Mouse (Mus musculus) right cerebral cortex, postnatal 36 days (tissue): ENCODE data around the gene Epha1.

Source experiments
- DNase-seq, 2 experiments: peaks; one replicate each; pipeline ENCODE4 v3.0.0; 2022; ENCODE audit warnings: low spot score in 2 of 2, mixed read lengths in 1 of 2

Epha1 gene

DNA sequence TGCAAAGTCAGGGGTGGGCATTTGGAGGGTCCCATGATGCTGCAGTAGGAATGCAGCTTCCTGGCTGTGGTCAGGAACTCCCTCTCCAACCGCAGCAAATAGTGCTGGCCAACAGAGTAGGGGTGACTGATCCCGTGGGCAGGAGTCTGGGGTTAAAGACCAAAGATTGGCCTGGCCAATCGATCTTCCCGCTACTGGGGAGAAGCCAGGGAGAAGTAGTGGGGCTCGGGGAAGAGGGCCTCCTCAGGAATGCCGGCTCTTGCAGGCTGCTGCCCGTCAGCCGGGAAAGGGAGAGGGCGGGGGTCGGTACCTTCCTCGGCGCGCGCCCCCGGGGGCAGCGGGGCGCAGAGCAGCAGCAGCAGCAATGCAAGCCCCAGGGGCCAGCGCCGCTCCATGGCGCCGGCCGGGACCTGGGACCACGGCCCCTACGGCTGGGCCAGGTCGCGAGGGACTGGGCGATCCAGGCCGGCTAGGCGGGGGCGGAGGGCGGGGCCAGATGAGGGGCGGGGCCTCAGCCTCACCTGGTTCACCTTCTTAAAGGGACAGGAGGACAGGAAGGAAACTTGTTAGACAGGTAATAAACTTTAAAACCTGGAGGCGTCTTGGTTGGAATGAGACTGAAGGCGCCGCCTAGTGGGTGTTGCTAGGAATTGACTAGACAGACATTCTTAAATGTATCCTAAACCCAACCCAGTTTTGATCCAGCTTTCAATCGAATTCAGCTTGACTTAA, at the start of gene Epha1:
Epha1 (minus strand) TSS at position 453 of the 732 bp plus-strand sequence.
- no peak for DNase-seq

DNA sequence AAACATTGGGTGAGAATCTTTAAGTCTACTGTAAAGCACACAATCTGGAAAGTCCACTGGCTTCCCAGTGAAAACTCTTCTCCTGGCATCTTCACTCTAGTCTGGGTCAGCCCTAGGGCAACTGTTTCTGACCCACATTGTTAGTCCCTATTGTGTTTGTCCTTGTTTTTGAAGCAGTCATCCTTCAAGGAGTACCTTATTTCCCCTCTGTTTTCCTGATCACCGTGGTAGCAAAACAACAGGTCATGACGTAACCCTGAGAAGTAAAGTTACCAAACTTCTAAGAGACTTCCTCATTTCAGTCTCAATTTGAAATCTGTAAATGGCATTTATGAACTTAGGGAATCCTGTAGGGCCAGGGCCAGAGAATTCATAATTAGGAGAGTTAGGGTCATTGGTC, 48.4 kb upstream of the Epha1 start:
- no peak for DNase-seq

DNA sequence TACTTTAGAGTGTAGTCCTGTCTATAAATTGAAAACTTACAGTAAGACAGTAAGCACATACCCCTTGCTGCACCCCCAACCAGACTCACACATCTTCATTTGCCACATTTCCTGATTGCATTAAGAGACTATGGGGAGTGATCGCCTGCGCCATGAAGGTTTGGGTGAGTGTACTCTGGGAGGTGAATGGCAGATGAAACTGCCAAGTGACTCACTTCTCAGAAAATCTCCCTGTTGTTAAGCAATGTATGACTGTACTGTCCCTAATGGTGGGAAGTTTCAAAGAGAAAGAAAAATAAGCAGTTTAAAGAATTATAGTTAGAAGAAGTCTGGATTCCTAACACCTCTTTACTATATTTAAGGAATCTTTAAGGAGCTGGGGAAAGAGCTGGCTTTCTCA, 46.4 kb upstream of the Epha1 start:
- no peak for DNase-seq

DNA sequence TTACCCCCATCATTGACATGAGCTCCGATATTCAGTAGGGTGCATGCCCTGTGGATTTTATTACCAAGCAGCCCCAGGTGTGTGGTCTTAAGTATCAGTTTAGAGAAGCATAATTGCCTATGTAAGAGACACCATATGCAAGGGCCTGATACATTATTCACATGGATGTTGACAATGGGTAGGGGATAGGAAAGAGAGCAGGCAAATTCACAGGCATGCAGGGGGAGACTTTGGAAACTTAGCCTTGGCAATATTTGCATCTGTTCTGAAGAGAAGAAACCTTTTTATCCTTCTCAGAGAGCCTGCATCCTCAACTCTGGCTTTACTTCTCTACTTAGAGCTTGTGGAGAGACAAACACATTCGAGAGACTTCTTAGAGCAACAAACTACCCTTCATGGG, 32.1 kb upstream of the Epha1 start, which contains the start of gene Tas2r135:
Tas2r135 (plus strand) TSS at position 301 of the 400 bp plus-strand sequence.
- DNase-seq, result no peak

DNA sequence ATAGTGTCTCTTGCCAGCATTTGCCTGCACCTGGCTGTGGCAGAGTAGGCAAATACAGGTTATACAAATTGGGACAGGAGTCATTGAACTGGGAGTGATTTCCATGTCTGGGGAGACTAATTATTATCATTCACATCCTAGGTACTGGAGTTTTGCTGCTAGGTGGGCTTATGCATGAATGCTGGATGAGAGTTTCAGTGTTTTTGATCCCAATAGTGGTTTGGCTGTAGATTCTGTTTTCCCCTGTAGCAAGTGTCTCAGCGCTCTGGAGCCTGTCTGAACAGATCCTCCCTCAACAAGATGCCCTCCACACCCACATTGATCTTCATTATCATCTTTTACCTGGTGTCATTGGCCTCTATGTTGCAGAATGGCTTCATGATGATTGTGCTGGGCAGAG, 26.9 kb upstream of the Epha1 start, which contains the start of gene Tas2r143:
Tas2r143 (plus strand) TSS at position 301 of the 400 bp plus-strand sequence.
- no peak for DNase-seq

DNA sequence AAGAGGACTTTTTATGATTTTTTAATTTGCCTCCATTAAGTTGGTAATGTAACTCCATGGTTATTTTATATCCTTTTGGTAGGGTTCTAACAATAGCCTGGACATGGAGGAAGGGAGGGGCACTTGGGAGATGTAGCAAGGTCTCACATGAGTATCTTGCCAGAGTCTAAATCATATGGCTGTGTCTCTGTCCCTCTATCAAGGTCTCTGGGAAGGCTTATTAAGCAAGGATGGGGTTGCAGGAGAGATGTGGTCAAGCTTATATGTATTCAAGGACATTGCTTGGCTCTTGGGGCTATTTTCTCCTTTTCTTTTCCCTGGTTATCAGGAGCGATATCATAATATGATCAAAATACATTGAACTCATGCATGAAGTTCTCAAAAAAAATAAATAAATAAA, 25.9 kb upstream of the Epha1 start:
- DNase-seq, result no peak

DNA sequence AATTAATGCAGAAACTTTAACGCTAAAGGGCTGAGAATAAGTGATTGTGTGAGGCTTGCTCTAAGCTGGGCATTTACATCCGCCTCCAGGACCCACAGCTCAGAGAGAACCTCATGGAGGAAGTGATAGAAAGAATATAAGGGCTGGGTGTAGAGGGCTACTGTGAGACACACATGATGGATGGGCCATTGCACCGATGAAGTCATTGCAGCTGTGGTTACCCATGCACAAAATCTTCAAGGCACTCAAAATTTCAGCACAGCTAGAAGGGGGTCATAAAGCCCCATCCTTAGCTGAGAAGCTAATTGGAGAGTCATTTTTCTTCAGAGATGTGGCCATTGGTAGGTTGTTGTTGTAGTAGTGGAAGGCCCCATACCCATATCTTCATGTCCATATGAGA, 25.2 kb upstream of the Epha1 start:
- no peak for DNase-seq

DNA sequence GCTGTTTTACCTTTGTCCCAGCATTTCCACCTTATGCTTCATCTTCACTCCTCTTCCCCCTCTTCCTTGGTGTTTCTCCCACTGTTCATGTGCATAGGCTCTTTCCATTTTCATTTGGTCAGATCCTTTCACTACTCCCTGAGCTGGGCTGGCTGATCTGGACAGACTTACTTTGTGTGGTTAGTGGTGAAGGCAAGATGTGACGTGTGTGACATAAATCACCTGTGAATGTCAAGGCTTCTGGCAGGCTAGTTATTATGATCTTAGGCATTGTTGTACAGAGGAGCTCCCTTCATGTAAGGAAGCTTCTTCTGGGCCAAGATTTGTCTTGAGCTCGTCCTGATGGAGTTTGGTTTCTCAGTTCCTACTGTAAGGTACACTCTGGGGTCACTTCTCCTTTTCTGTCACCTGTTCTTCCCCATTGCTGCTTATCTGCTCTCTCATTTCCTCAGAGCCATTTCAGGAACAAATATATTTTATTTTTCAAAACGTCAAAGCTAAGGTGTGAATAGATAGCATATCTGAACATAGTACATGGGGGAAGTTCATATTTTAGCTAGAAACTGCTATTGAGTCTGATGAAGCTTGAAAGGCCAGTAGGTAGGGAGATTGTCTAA, 24.1 kb upstream of the Epha1 start:
- no peak for DNase-seq

DNA sequence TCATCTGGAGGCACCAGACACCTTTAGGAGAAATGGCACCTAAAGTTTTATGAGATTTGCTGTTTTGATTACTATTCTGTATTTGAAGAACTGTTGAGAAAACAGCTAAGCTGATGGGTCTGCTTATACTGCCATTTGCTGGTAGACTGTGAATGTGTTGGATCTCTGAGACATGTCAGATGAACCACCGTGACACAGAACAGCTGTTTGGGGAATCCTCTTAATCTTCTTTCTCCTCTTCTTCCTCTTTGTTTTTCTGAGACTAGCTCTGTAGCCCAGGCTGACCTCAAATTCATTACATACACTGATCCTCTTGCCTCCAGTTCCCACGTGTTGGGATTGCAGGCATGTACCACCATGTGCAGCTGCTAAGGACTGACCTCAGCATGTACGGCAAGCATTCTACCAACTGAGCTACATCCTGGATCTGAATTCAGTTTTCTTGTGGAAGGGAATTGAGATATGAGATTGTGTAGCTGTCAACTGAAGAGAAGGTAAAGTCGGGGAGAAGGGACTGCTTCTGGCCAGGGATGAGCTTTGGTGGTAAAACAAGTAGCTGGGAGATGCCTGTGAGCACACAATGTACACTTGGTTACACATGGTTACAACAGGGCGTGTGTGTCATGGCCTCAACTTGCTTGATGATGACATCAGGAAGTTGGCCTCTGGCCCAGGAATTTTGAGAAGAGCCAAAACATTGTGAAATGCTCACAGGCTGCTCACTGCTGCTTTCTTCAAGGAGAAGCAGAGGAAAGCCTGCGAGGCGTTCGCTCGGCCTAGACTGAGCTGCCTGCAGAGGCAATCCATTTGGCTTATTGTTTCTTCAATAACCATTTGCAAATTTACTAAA, 23.1 kb upstream of the Epha1 start:
- DNase-seq, result no peak

DNA sequence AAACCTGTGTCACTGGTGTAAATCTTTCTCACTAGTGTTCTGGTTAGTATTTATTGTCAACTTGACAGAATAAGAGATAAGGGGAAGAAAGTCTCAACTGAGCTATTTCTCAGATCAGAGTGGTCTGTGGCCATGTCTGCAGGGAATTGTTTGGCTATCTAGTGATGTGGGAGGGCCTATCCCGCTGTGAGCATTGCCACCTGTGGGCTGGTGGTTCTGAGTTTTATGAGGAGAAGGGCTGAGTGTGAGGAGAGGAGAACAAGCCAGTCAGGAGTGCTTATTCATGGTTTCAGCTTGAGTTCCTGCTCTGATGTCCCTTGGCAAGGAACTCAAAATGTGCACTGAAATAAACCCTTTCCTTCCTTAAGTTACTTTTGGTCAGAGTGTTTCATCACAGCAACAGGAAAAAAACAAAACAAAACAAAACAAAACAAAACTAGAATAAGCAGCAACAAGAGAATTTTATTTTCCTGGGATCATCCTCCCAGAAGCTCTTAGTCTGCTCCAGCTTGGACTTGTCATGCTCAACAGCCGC, 18.8 kb upstream of the Epha1 start:
- no peak for DNase-seq

DNA sequence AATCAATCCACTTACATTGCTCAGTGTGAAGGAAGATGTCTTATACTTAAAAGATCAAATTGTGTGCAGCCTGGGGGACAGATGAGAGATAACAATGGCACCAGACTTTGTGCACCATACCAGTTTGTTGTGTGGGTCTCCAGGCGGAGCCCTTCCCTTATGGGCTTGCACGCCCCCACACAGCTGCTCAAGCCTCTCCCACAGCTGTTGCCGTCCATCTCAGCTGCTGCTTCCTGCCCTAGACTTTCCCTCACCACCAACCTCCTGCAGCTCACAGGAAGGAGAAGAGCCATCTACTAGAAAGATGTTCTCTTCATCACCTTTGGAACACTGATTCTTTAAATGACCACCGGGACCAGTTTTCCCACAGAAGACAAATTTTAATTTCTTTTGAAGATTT, 12.6 kb upstream of the Epha1 start:
- no peak for DNase-seq

DNA sequence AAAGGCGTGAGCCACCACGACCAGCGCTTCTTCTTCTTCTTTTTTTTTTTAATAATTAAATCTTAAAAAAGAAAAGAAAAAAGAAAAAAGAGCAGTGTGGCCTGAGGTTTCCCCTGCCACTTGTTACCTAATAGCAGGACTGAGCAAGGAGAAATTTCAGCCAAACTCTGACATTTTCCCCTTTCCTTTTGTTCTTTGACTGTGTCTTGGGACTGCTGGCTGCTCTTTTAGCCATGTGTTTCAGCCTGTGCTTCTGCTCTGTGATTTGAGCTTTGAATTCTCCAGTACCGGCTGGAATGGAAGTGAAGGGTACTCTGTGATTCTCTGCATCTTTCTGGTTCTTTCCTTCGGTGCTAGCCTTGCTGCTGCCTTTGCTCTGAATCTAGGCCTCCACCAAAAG, 10.3 kb upstream of the Epha1 start:
- DNase-seq, result no peak

DNA sequence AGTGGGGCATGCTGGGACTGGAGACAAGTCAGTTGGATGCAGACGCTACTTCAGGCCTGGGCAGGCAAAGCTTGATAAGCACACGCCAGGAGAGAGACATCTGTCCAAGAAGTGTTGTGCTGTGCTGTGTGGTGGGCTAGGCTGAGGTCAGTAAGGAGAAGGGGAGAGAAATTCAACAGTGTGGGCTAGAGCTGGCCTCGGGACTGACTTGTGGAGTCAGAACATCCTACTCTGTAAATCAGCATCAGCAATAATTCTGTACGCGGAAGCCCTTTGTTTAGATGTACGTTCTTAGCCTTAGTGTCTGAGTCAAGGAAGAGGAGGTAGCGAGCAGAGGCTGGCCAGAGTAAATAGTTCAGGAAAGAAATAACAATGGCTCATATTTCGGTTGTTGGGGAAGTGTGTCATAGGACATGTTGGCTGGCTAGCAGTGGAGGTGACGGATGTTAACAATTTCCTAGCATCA, 8.9 kb upstream of the Epha1 start:
- no peak for DNase-seq

DNA sequence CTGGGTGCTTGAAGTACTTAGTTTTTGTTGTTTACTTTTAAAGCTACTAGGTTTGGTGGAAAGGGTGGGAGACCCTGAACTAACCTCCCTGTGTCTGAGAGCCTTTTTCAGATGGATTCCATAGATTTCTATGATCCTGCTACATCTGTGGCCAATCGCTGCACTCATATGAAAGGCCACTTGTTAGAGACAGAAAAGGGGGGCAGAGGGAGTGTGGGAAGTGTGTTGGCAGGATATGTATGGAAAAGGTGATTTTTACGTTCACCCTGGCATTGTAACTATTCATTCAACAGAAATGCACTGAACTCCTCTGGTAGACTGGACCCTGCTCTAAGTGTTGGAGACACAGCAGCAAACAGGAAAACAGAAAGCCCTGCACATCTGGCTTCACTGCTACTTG, 8.2 kb upstream of the Epha1 start:
- no peak for DNase-seq

DNA sequence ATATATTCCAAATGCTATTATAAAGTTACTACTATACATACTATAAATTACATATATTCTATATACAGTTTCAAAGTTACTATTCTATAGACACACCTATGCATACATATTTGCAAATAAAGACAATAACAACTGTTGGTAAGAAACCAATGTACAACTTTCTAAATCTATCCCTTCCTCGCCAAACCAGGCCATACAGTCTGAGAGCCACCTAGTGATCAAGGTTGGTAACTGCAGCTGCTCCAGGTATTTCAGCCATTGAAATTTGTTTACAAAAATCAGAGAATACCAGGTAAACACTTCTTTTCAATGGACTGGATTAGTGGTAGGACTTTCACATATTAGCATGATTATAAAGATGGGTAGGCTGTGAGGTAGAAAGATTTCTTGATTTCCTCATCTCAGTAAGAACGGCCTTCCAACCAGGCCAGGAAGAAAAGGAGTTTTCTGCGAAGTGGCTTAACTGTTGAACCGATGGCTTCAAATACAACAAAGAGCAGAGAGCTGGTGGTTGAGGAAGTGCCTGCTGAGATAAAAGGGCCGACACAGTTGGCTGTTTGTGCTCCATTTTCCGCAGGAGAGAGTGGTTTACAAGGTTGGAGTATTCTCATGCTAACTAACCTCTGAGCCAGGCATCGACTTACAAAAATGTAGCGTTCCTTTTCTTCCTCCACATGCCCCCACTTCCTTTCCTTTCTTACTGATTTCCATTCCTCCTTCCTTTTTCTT, 7.5 kb upstream of the Epha1 start:
- no peak for DNase-seq

DNA sequence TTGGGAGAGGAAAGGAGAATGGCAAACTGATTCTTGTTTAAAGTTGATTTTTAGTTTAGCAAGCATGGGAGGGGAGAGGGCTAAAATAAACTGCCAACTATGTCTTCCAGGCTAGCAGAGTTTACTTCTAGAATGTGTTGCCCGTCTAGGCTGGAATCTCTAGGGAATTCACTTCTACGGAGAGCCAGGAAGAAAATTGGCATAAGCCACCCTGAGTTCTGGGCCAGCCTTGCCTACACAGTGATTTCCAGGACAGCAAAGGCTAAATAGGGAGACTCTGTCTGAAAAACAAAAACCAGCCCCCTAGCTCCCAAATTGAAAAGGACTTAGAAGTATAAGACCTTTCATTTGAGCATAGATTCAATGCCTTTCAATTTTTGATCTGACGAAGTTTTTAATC, 6.5 kb upstream of the Epha1 start:
- DNase-seq, result no peak

DNA sequence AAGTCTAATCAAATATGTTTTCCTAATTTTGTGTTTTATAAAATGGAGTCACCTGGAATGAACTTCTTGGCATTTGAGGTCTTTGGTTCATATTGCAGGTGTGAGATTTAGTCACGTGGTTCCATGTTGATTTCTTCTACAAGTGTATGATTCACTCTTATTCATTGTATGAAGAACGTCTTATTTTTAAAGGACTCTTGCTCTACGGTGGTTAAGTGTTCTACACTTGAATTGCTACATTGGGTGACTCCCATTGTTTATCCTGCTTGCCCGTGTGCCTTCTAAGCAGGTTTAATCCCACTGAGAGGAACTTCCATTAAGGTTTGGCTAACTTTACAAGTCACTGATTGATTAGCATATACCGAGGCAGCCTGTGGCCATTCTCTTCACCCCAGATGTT, 4.2 kb upstream of the Epha1 start:
- no peak for DNase-seq

DNA sequence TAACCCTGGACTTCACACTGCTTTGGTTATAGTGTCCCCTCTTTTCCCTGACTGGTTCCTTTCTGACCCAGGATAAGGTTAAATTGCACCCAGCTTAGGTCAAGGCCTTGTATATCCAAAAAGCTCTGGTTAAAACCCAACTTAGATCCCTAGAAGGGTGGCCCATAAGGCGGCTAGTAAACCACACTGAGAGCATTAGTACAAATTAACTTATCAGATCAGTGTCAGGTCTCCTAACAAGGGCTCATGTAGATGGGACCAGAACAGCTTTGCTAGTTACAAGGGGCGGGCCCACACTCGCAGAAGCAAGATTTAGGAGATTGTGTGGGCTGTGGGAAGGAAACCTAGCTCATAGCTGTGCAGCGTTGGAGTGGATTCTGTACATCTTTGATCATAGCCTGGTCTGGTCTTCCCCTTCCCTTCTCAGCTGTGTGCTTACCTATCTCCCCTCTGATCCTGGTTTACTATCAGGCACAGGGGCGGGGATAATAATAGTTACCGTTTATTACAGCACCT, 3.5 kb upstream of the Epha1 start:
- DNase-seq, result no peak

DNA sequence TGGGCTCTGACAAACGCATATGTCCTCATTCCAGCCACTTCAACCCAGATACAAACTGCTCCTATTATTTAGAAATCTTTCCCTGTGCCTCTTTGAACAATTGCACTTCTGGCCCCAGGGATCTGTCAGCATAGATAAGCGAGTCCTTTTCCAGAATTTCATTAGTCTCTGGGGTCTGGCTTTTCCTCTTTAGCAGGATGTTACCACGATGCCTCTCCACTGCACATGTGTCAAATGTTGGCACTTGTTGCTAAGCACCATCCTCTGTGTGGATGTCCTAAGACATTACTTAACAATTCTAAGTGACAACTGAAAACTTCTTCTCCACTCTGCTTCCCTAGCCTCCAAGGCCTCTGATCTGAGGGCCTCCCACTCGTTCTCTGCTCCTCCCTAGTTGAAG, 2.9 kb upstream of the Epha1 start:
- DNase-seq, result no peak

DNA sequence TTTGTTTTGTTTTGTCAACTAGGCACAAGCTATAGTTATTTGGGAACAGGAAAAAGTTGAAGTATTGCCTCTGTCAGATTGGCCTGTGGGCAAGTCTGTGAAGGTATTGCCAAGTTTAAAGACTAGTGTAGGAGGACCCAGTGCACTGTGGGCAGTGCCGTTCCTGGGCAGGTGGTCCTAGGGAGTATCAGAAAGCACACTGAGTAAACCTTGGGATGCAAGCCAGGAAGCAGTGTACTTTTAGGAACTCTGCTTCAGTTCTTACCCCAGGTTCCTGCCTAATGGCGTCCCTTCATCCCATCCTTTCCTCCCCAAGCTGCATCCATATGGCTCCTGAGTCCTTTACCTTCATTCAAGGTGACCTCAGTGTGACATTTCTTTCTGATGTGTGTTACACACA, 2.1 kb upstream of the Epha1 start:
- DNase-seq, result no peak

DNA sequence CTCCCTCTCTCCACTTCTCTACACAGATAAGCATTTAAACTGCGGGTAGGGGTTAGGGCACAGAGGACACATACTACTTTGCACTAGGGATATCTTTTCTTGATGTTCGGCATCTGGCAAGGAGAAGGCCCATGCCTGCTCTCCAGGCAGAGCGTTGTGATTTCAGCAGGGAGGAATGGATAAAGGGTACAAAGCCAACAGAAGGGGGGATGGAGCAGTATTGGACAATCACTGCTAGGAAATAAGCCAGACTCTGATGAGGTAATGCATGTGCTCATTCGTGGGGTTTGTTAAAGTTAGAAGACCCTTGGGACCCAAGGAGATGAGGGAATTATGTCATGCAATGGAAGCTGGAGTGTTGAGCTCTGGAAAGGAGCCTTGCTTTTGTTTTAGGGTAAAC, 1.6 kb upstream of the Epha1 start:
- DNase-seq, result no peak
